Mouse (Mus musculus) heart, adult 2 months (tissue): ENCODE results near the gene Rfc4. TPM values are rescaled to one million over a fixed set of nuclear protein-coding genes. Genes with fewer than 3 reads are reported as not detected.

ENCODE experiments used
- DNase-seq, 2 experiments: peaks; one replicate each; pipeline ENCODE4 v3.0.0; 2021
- H3K27ac ChIP-seq: fragments of 200-600 bp; 2 replicates; pipeline ENCODE4 v1.8.1; 2022
- H3K27me3 ChIP-seq: fragments of 200-500 bp; 2 replicates; pipeline ENCODE4 v1.6.1; 2012; ENCODE audit warnings: mild to moderate bottlenecking, low read length, inconsistent platforms, mixed read lengths; ENCODE audit not compliant: control insufficient read depth, insufficient read depth
- H3K36me3 ChIP-seq: fragments of 200-500 bp; 2 replicates; pipeline ENCODE4 v1.6.1; 2012; ENCODE audit warnings: low read length, inconsistent platforms; ENCODE audit not compliant: control insufficient read depth, insufficient read depth
- H3K4me1 ChIP-seq: fragments of 200-500 bp; 2 replicates; pipeline ENCODE4 v1.6.1; 2011; ENCODE audit warnings: low read length; ENCODE audit not compliant: control insufficient read depth, insufficient read depth
- H3K4me3 ChIP-seq: fragments of 200-600 bp; 2 replicates; pipeline ENCODE4 v1.8.1; 2022
- H3K79me2 ChIP-seq: fragments of 200-500 bp; replicated peaks from 2 replicates; pipeline ENCODE4 v1.6.1; 2012; ENCODE audit warnings: mild to moderate bottlenecking, inconsistent platforms, low read length, moderate library complexity, mixed read lengths; ENCODE audit not compliant: control insufficient read depth, insufficient read depth
- H3K9ac ChIP-seq: fragments of 200-500 bp; 2 replicates; pipeline ENCODE4 v1.6.1; 2012; ENCODE audit warnings: low read depth, mild to moderate bottlenecking, control low read depth, inconsistent platforms, low read length, mixed read lengths
- CTCF ChIP-seq: fragments of 200-600 bp; IDR thresholded peaks from 2 replicates; pipeline ENCODE4 v1.8.1; 2022; ENCODE audit warnings: antibody characterized with exemption, mild to moderate bottlenecking, moderate library complexity
- EP300 ChIP-seq: fragments of 200-500 bp; IDR thresholded peaks from 2 replicates; pipeline ENCODE4 v1.6.1; 2011; ENCODE audit warnings: low read depth, low read length, control low read depth; ENCODE audit not compliant: insufficient read depth
- POLR2A ChIP-seq: fragments of 200-500 bp; IDR thresholded peaks from 2 replicates; pipeline ENCODE4 v1.6.1; 2011; ENCODE audit warnings: mild to moderate bottlenecking, low read depth, low read length, control low read depth; ENCODE audit not compliant: insufficient read depth
- WGBS: fragments of 180-500 bp; shearing (Covaris S2); methylation state at CpG from one replicate; pipeline ENCODE4 v1.1.7; 2018; 5-methylcytosine and 5-hydroxymethylcytosine counted together
- intact Hi-C: fragments of 180-260 bp; cut with DNase I; formaldehyde crosslinking; loops from one replicate; pipeline ENCODE4 v1.15.1; 2025
- polyA plus RNA-seq: library from polyadenylated mRNA; depleted of rRNA; stranded (reverse); fragments of >200 nt; gene quantifications from 2 replicates; pipeline ENCODE4 v1.2.3, GENCODE M21; 2012
- total RNA-seq, 2 experiments: library from RNA; stranded (reverse); gene quantifications; 2 replicates each; pipeline ENCODE4 v1.2.3; 2021

Rfc4 gene
- total and polyA plus RNA-seq, 3 experiments, result 1.5 to 7.3 (median 6.2) TPM

DNA sequence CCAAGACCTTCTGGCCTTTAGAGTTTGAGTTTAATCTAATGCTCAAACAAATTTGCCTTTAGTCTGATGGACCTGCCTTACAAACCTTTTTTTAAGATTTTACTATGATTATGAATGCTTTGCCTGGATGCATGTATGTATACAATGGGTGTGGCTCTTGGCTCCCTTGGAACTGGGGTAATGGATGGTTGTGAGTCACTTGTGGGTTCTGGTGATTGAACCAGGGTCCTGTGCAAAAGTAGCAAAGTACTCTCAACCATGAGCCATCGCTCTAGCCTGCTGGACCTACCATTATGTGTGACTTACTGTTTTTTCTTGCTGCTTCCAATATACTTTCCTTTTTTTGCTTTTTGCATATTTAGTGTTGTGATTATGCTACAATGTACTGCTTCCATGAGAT lies 4.8 kb upstream of the Rfc4 start:
- DNase-seq, result no peak
- Histone ChIP-seq H3K27ac (no peak overlapping the region), H3K4me1 (peaks cover 2% of the 10 kb centered on the region; the same call in 1 of the 2 replicates), H3K36me3 (no peaks in the 10 kb centered on the region), H3K9ac (no peak overlapping the region), H3K27me3 (no peaks in the 10 kb centered on the region), H3K79me2 (no peaks in the 10 kb centered on the region), H3K4me3 (no peak overlapping the region)
- WGBS, result 90% methylated on average over 1 of the region's 1 CpGs
- TF ChIP-seq POLR2A, result no peak
- TF ChIP-seq EP300, result no peak
- TF ChIP-seq CTCF, result no peak
- intact Hi-C loops, result no loop called here

GRCm38 (mm10) chr16:23130303-23130702 lies 2.8 kb upstream of the Rfc4 start:
- no peak for DNase-seq
- Histone ChIP-seq H3K4me3 (no peak overlapping the region), H3K9ac (no peak overlapping the region), H3K27me3 (no peaks in the 10 kb centered on the region), H3K36me3 (no peaks in the 10 kb centered on the region), H3K27ac (no peak overlapping the region), H3K79me2 (0 out of 2 replicates have a peak, but pooled peaks cover 1% of the 10 kb centered on the region), H3K4me1 (peaks cover 2% of the 10 kb centered on the region; the same call in 1 of the 2 replicates)
- no peak for TF ChIP-seq POLR2A
- TF ChIP-seq EP300, result no peak
- TF ChIP-seq CTCF, result no peak
- WGBS, result 86% methylated on average over 3 of the region's 3 CpGs
- intact Hi-C loops, result no loop called here

DNA sequence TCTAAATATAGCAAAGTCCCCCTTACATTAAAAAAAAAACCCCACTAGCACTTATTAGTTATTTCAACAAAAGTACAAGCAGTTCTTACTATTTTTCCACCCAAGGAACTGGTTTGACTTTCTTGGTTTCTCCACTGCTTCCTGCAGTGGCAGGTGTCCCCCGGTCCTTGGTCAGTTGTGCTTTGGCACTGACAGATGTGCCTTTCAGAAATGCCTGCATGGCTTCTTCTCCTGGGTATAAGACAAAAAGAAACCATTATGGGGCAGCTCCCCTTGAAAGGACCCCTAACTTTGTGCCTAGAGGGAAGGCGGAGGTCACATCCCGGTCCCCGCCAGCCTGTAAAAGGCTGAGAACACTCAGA lies 245 bp downstream of the Rfc4 start:
- intact Hi-C loops, result loop anchor here (1.0 kb wide), 1 partner anchor 20 kb away; the partner anchor contains the start of gene Eif4a2
- Histone ChIP-seq H3K4me1 (peaks cover 2% of the 10 kb centered on the region; the same call in 1 of the 2 replicates), H3K79me2 (0 out of 2 replicates have a peak, but pooled peaks cover 1% of the 10 kb centered on the region), H3K27ac (peak overlapping the region; percentile 96), H3K4me3 (peak overlapping the region; percentile 80), H3K36me3 (no peaks in the 10 kb centered on the region), H3K9ac (peak overlapping the region; percentile 70), H3K27me3 (no peaks in the 10 kb centered on the region)
- TF ChIP-seq POLR2A, result no peak
- TF ChIP-seq CTCF, result no peak
- no peak for TF ChIP-seq EP300
- no peak for DNase-seq
- WGBS, result 2% methylated on average over 4 of the region's 4 CpGs

GRCm38 (mm10) chr16:23124398-23124797 lies 3.1 kb downstream of the Rfc4 start:
- Histone ChIP-seq H3K9ac (no peak overlapping the region), H3K79me2 (0 out of 2 replicates have a peak, but pooled peaks cover 1% of the 10 kb centered on the region), H3K27me3 (no peaks in the 10 kb centered on the region), H3K4me1 (peaks cover 2% of the 10 kb centered on the region; the same call in 1 of the 2 replicates), H3K27ac (no peak overlapping the region), H3K36me3 (no peaks in the 10 kb centered on the region), H3K4me3 (no peak overlapping the region)
- DNase-seq, result no peak
- 90% methylated on average over 4 of the region's 4 CpGs for WGBS
- intact Hi-C loops, result no loop called here
- TF ChIP-seq CTCF (no peak), EP300 (no peak), POLR2A (no peak)

- 0 out of 2 replicates have a peak, but pooled peaks cover 1% of the 10 kb centered on the region for H3K79me2 ChIP-seq
- TF ChIP-seq POLR2A, result no peak
- no peak for TF ChIP-seq EP300
- no peak for TF ChIP-seq CTCF
- no peaks in the 10 kb centered on the region for H3K4me1 ChIP-seq
- intact Hi-C loops, result no loop called here
- H3K9ac ChIP-seq, result no peak overlapping the region
- DNase-seq, result no peak
- 93% methylated on average over 4 of the region's 4 CpGs for WGBS
- no peak overlapping the region for H3K27ac ChIP-seq
- no peak overlapping the region for H3K4me3 ChIP-seq
- no peaks in the 10 kb centered on the region for H3K27me3 ChIP-seq
- H3K36me3 ChIP-seq, result no peaks in the 10 kb centered on the region
These were observed 4.4 kb downstream of the Rfc4 start for GRCm38 (mm10) chr16:23123104-23123503.

DNA sequence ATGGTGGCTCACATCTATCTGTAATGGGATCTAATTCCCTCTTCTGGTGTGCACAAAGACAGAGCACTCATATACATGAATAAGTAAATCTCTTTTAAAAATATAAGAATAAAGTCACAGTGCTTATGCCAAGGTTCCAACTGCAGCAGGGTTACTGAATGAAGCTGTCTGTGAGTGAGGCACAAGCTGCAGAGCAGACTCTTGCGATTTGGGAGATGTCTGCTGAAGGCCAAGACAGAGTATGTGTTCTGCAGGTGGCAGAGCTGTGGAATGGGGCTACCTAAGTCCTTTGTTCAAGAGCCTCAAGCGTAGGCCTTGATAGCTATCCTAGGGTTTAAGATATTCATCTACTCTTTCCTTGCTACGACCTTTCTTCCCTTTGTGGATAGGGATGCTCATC lies 5.1 kb downstream of the Rfc4 start:
- no peaks in the 10 kb centered on the region for H3K27me3 ChIP-seq
- no peak overlapping the region for H3K4me3 ChIP-seq
- H3K79me2 ChIP-seq, result 0 out of 2 replicates have a peak, but pooled peaks cover 1% of the 10 kb centered on the region
- no peaks in the 10 kb centered on the region for H3K36me3 ChIP-seq
- intact Hi-C loops, result no loop called here
- no peak for DNase-seq
- H3K4me1 ChIP-seq, result no peaks in the 10 kb centered on the region
- 89% methylated on average over 3 of the region's 3 CpGs for WGBS
- no peak overlapping the region for H3K9ac ChIP-seq
- TF ChIP-seq EP300 (no peak), POLR2A (no peak), CTCF (no peak)
- H3K27ac ChIP-seq, result no peak overlapping the region
